Mouse (Mus musculus): ENCODE data around the gene Fbxo45. TPM values are rescaled to one million over a fixed set of nuclear protein-coding genes. Genes with fewer than 3 reads are reported as not detected.

The Fbxo45 gene
- polyA plus RNA-seq, 1 experiment from 2014 or later = 10.2 TPM

GRCm38 (mm10) chr16:32222399-32222798 lies 24.6 kb downstream of the Fbxo45 start:
- Histone ChIP-seq H3K4me1 (replicated peaks; ENCODE audit: control insufficient read depth, insufficient read depth, low read length) (no peaks in the 10 kb centered on the region), H3K27ac (ENCODE audit: low read depth) (no peak overlapping the region), H3K9ac (ENCODE audit: low read length) (no peak overlapping the region), H3K36me3 (ENCODE audit: control insufficient read depth, insufficient read depth, low read length) (no peaks in the 10 kb centered on the region), H3K4me3 (ENCODE audit: low read depth, low read length) (no peak overlapping the region), H3K9me3 (ENCODE audit: control insufficient read depth, low read length) (no peaks in the 10 kb centered on the region), H3K27me3 (replicated peaks; ENCODE audit: control insufficient read depth, insufficient read depth, low read length) (no peaks in the 10 kb centered on the region), H3K4me2 (ENCODE audit: low read length) (no peak overlapping the region)
- DNase-seq (ENCODE audit: low spot score) = no peak
- ATAC-seq (replicated peaks; ENCODE audit: low FRiP score, low TSS enrichment, low read depth) = no peak

GRCm38 (mm10) chr16:32221803-32222202 lies 25.2 kb downstream of the Fbxo45 start:
- ATAC-seq (replicated peaks; ENCODE audit: low FRiP score, low TSS enrichment, low read depth) (no peak), DNase-seq (ENCODE audit: low spot score) (no peak)
- Histone ChIP-seq H3K27me3 (replicated peaks; ENCODE audit: control insufficient read depth, insufficient read depth, low read length) (no peaks in the 10 kb centered on the region), H3K27ac (ENCODE audit: low read depth) (no peak overlapping the region), H3K4me3 (ENCODE audit: low read depth, low read length) (no peak overlapping the region), H3K4me1 (replicated peaks; ENCODE audit: control insufficient read depth, insufficient read depth, low read length) (no peaks in the 10 kb centered on the region), H3K9ac (ENCODE audit: low read length) (no peak overlapping the region), H3K36me3 (ENCODE audit: control insufficient read depth, insufficient read depth, low read length) (no peaks in the 10 kb centered on the region), H3K4me2 (ENCODE audit: low read length) (no peak overlapping the region), H3K9me3 (ENCODE audit: control insufficient read depth, low read length) (no peaks in the 10 kb centered on the region)
- 86% methylated on average over 4 of the region's 4 CpGs for WGBS

GRCm38 (mm10) chr16:32214804-32215576 lies 32.0 kb downstream of the Fbxo45 start:
- no peak overlapping the region for H3K4me3 ChIP-seq (ENCODE audit: low read depth, low read length)
- H3K9me3 ChIP-seq (ENCODE audit: control insufficient read depth, low read length) = no peaks in the 10 kb centered on the region
- no peaks in the 10 kb centered on the region for H3K27me3 ChIP-seq (replicated peaks; ENCODE audit: control insufficient read depth, insufficient read depth, low read length)
- no peak overlapping the region for H3K4me2 ChIP-seq (ENCODE audit: low read length)
- H3K4me1 ChIP-seq (replicated peaks; ENCODE audit: control insufficient read depth, insufficient read depth, low read length) = no peaks in the 10 kb centered on the region
- ATAC-seq (replicated peaks; ENCODE audit: low FRiP score, low TSS enrichment, low read depth) (no peak), DNase-seq (ENCODE audit: low spot score) (no peak)
- WGBS = 77% methylated on average over 17 of the region's 17 CpGs
- H3K27ac ChIP-seq (ENCODE audit: low read depth) = no peak overlapping the region
- no peaks in the 10 kb centered on the region for H3K36me3 ChIP-seq (ENCODE audit: control insufficient read depth, insufficient read depth, low read length)
- no peak overlapping the region for H3K9ac ChIP-seq (ENCODE audit: low read length)

DNA sequence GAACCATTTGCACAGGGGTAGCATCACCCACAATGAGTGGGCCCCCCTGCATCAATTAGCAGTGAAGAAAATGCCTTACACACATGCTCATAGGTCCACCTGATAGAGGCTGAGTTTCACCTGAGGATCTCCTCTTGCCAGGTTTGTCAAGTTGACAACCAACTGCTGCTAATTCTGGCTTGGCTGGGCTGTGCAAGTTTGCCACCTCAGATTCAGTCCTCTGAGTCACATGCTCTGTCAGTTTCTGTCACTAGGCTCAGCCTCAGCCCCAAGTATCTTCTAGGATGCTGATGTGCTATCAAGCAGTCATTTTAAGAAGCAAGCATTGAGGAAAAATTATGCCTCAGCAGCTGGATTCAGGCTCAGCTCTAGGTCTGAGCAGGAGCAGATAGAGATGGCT lies 32.8 kb downstream of the Fbxo45 start:
- no peaks in the 10 kb centered on the region for H3K27me3 ChIP-seq (replicated peaks; ENCODE audit: control insufficient read depth, insufficient read depth, low read length)
- no peak overlapping the region for H3K27ac ChIP-seq (ENCODE audit: low read depth)
- no peak for DNase-seq (ENCODE audit: low spot score)
- H3K4me1 ChIP-seq (replicated peaks; ENCODE audit: control insufficient read depth, insufficient read depth, low read length) = no peaks in the 10 kb centered on the region
- H3K4me2 ChIP-seq (ENCODE audit: low read length) = no peak overlapping the region
- ATAC-seq (replicated peaks; ENCODE audit: low FRiP score, low TSS enrichment, low read depth) = no peak
- H3K9me3 ChIP-seq (ENCODE audit: control insufficient read depth, low read length) = no peaks in the 10 kb centered on the region
- H3K36me3 ChIP-seq (ENCODE audit: control insufficient read depth, insufficient read depth, low read length) = no peaks in the 10 kb centered on the region
- H3K4me3 ChIP-seq (ENCODE audit: low read depth, low read length) = no peak overlapping the region
- H3K9ac ChIP-seq (ENCODE audit: low read length) = no peak overlapping the region

- Histone ChIP-seq H3K4me2 (ENCODE audit: low read length) (no peak overlapping the region), H3K4me1 (replicated peaks; ENCODE audit: control insufficient read depth, insufficient read depth, low read length) (no peaks in the 10 kb centered on the region; the same call in 1 of the 2 replicates), H3K4me3 (ENCODE audit: low read depth, low read length) (no peak overlapping the region), H3K9me3 (ENCODE audit: control insufficient read depth, low read length) (no peaks in the 10 kb centered on the region), H3K27ac (ENCODE audit: low read depth) (no peak overlapping the region), H3K27me3 (replicated peaks; ENCODE audit: control insufficient read depth, insufficient read depth, low read length) (no peaks in the 10 kb centered on the region), H3K36me3 (ENCODE audit: control insufficient read depth, insufficient read depth, low read length) (no peaks in the 10 kb centered on the region), H3K9ac (ENCODE audit: low read length) (no peak overlapping the region)
- no peak for DNase-seq (ENCODE audit: low spot score)
- no peak for ATAC-seq (replicated peaks; ENCODE audit: low FRiP score, low TSS enrichment, low read depth)
- WGBS = 60% methylated on average over 3 of the region's 3 CpGs
Observed at GRCm38 (mm10) chr16:32204902-32205301, 42.1 kb downstream of the Fbxo45 start.

DNA sequence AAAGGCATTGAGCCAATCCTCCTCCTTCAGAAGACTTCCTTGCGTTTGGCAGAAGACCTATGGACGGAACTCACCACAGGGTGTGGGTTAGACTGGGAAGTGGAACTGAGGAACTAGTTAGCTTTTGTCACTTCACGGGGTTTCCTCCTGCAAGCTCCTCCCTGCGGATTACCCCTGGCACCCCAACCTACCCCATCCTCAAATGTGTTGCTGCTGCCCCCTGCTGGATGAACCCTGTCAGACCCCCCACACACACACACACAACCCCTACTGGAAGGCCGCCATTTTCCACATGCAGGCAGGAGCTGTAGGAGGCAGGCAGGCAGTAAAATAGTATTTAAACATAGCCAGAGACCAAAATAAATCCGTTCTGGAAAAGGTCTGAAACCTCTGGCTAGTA lies 44.3 kb downstream of the Fbxo45 start:
- H3K4me3 ChIP-seq (ENCODE audit: low read depth, low read length) = no peak overlapping the region
- 73% methylated on average over 6 of the region's 6 CpGs for WGBS
- no peaks in the 10 kb centered on the region for H3K9me3 ChIP-seq (ENCODE audit: control insufficient read depth, low read length)
- H3K9ac ChIP-seq (ENCODE audit: low read length) = no peak overlapping the region
- no peaks in the 10 kb centered on the region; the same call in 1 of the 2 replicates for H3K4me1 ChIP-seq (replicated peaks; ENCODE audit: control insufficient read depth, insufficient read depth, low read length)
- H3K27ac ChIP-seq (ENCODE audit: low read depth) = no peak overlapping the region
- no peaks in the 10 kb centered on the region for H3K36me3 ChIP-seq (ENCODE audit: control insufficient read depth, insufficient read depth, low read length)
- ATAC-seq (replicated peaks; ENCODE audit: low FRiP score, low TSS enrichment, low read depth) (no peak), DNase-seq (ENCODE audit: low spot score) (no peak)
- no peaks in the 10 kb centered on the region for H3K27me3 ChIP-seq (replicated peaks; ENCODE audit: control insufficient read depth, insufficient read depth, low read length)
- no peak overlapping the region for H3K4me2 ChIP-seq (ENCODE audit: low read length)

DNA sequence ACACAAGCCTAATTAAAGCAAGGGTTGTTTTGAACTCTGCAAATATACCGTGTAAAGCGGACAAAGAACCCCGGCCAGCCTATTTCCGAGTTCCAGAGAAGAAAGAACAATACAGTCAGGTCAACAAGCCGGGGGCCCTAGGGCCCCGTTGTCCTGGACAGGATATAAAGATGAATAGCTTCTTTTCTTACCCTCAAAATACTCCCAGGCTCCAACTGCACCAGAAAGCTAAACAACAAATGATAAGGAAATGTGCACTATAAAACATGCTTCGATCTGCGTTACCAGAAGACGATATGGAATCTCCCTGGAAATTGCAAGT lies 46.0 kb downstream of the Fbxo45 start:
- Histone ChIP-seq H3K4me1 (replicated peaks; ENCODE audit: control insufficient read depth, insufficient read depth, low read length) (no peaks in the 10 kb centered on the region; the same call in 1 of the 2 replicates), H3K27me3 (replicated peaks; ENCODE audit: control insufficient read depth, insufficient read depth, low read length) (no peaks in the 10 kb centered on the region), H3K4me2 (ENCODE audit: low read length) (no peak overlapping the region), H3K9me3 (ENCODE audit: control insufficient read depth, low read length) (no peaks in the 10 kb centered on the region), H3K36me3 (ENCODE audit: control insufficient read depth, insufficient read depth, low read length) (no peaks in the 10 kb centered on the region), H3K27ac (ENCODE audit: low read depth) (peak overlapping the region; percentile 16; the same call in 1 of the 2 replicates), H3K9ac (ENCODE audit: low read length) (no peak overlapping the region), H3K4me3 (ENCODE audit: low read depth, low read length) (no peak overlapping the region)
- WGBS = 68% methylated on average over 9 of the region's 9 CpGs
- DNase-seq (ENCODE audit: low spot score) (no peak), ATAC-seq (replicated peaks; ENCODE audit: low FRiP score, low TSS enrichment, low read depth) (no peak)

DNA sequence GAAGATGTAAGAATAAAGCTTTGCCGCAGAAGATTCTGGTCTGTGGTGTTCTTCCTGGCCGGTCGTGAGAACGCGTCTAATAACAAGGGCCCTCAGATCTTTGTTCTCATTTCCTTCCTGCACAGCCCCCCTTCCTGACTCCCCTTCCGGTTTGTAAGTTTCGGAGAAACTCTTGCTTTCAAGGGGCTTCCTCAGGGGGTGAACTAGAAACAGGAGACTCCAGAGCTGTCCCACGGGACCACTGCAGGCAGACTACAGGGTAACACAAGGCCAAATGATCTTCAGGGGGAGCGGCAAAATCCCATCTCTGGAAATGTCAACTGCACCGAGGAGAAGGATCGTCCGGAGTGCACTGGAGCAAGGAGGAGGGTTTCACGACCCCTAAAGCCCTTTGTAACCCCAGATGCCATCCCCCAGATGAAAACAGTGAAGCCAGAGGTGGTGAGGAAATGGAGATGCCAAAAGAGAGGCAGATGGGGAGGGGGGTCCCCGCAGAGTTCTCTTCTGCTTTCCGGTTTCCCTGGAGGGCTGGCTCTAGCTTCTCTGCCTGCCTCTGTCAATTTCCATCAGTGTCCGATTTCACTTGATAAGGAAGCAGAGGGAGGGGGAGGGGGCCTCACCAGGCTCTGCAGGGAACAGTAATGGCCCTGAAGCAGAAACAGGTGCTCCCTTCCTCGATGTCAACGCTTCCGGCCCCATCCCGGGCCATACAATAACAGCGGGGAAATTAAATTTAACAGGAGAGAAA lies 46.5 kb downstream of the Fbxo45 start:
- peak overlapping the region; percentile 25; the same call in 1 of the 2 replicates for H3K4me2 ChIP-seq (ENCODE audit: low read length)
- 66% methylated on average over 21 of the region's 21 CpGs for WGBS
- no peaks in the 10 kb centered on the region for H3K36me3 ChIP-seq (ENCODE audit: control insufficient read depth, insufficient read depth, low read length)
- peak overlapping the region; percentile 70; the same call in 1 of the 2 replicates for H3K27ac ChIP-seq (ENCODE audit: low read depth)
- 0 out of 2 replicates have a peak overlapping the region, but pooled peaks have one; percentile 16 for H3K9ac ChIP-seq (ENCODE audit: low read length)
- H3K9me3 ChIP-seq (ENCODE audit: control insufficient read depth, low read length) = no peaks in the 10 kb centered on the region
- no peaks in the 10 kb centered on the region for H3K27me3 ChIP-seq (replicated peaks; ENCODE audit: control insufficient read depth, insufficient read depth, low read length)
- ATAC-seq (replicated peaks; ENCODE audit: low FRiP score, low TSS enrichment, low read depth) (no peak), DNase-seq (ENCODE audit: low spot score) (no peak)
- H3K4me1 ChIP-seq (replicated peaks; ENCODE audit: control insufficient read depth, insufficient read depth, low read length) = no peaks in the 10 kb centered on the region; the same call in 1 of the 2 replicates
- 0 out of 2 replicates have a peak overlapping the region, but pooled peaks have one; percentile 6 for H3K4me3 ChIP-seq (ENCODE audit: low read depth, low read length)

All from intestine, embryonic 14.5 days (tissue).